Mouse (Mus musculus) hindbrain, postnatal 0 days (tissue): ENCODE data around the gene Tm9sf2. TPM values are rescaled to one million over a fixed set of nuclear protein-coding genes. Genes with fewer than 3 reads are reported as not detected.

Experiments used
- ATAC-seq: fragments of 200-750 bp; cut with Nextera tagmentation; 2 replicates; pipeline ENCODE4 v1.8.0; 2017; ENCODE audit warnings: mild to moderate bottlenecking, moderate TSS enrichment, moderate library complexity
- DNase-seq: peaks from one replicate; pipeline ENCODE4 v3.0.0-alpha.2; 2015; ENCODE audit warnings: low spot score
- H3K27ac ChIP-seq: fragments of 300-500 bp; sonication (generic); 2 replicates; pipeline ENCODE4 v1.5.1; 2014; ENCODE audit warnings: mild to moderate bottlenecking
- H3K27me3 ChIP-seq: fragments of 300-500 bp; sonication (generic); 2 replicates; pipeline ENCODE4 v1.6.1; 2014; ENCODE audit warnings: low read length, mixed read lengths; ENCODE audit not compliant: insufficient read depth
- H3K36me3 ChIP-seq: fragments of 300-500 bp; sonication (generic); 2 replicates; pipeline ENCODE4 v1.6.1; 2014; ENCODE audit warnings: low read length, mixed read lengths; ENCODE audit not compliant: insufficient read depth
- H3K4me1 ChIP-seq: fragments of 300-500 bp; sonication (generic); 2 replicates; pipeline ENCODE4 v1.6.1; 2014; ENCODE audit warnings: antibody characterized with exemption, low read length, mixed read lengths; ENCODE audit not compliant: insufficient read depth
- H3K4me2 ChIP-seq: fragments of 300-500 bp; sonication (generic); 2 replicates; pipeline ENCODE4 v1.6.1; 2014; ENCODE audit warnings: low read depth, mild to moderate bottlenecking, low read length, moderate library complexity, mixed read lengths
- H3K4me3 ChIP-seq: fragments of 300-500 bp; sonication (generic); 2 replicates; pipeline ENCODE4 v1.5.1; 2014; ENCODE audit warnings: low read length
- H3K9ac ChIP-seq: fragments of 300-500 bp; sonication (generic); replicated peaks from 2 replicates; pipeline ENCODE4 v1.6.1; 2014; ENCODE audit warnings: mild to moderate bottlenecking, low read length, moderate library complexity, mixed read lengths
- H3K9me3 ChIP-seq: fragments of 300-500 bp; sonication (generic); 2 replicates; pipeline ENCODE4 v1.6.1; 2016; ENCODE audit warnings: low read length, mixed read lengths
- CTCF ChIP-seq: IDR thresholded peaks from 2 replicates; pipeline ENCODE4 v1.5.1; 2016; ENCODE audit warnings: antibody characterized with exemption, control low read depth, low read depth
- WGBS: fragments of 180-500 bp; shearing (Covaris S2); extraction: QIAGEN DNeasy Blood & Tissue Kit; methylation state at CpG from one replicate; pipeline ENCODE4 v1.1.7; 2014; 5-methylcytosine and 5-hydroxymethylcytosine counted together
- polyA plus RNA-seq: library from polyadenylated mRNA; unstranded; fragments of >200 nt; fragmentation: Nextera tagmentation; extraction: Ambion mirVana; gene quantifications from 2 replicates; pipeline ENCODE4 v1.2.1, GENCODE M21; 2015
- total RNA-seq: library from RNA; depleted of rRNA; stranded (reverse); fragments of >200 nt; gene quantifications from 2 replicates; pipeline ENCODE4 v1.2.3, GENCODE M21; 2014

Tm9sf2 gene
- total and polyA plus RNA-seq, 2 experiments from 2014 or later, result 81.0 to 105 TPM

DNA sequence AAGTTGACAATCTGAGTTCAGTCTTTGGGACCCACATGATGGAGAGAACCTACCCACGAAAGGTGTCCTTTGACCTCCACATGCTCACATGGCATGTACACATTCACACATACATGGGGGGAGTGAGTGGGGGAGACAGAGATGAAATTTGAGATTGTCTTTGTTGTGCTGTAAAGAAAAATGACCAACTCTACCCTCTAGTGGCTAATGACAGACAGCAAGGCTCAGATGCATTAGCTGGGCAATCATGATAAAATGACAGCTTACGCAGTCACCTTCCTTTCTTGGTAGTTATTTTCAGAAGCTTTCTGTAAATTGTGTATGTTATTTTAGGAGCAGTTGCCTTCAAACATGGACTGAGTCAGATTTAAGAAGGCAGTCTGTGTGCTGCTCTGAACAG is 4.8 kb downstream of the Tm9sf2 start:
- H3K27me3 ChIP-seq, result no peaks in the 10 kb centered on the region
- H3K4me2 ChIP-seq, result no peak overlapping the region
- TF ChIP-seq CTCF, result peak; percentile 50
- no peak for ATAC-seq
- WGBS, result 87% methylated on average over 2 of the region's 2 CpGs
- H3K27ac ChIP-seq, result no peak overlapping the region
- H3K4me1 ChIP-seq, result peaks cover 13% of the 10 kb centered on the region
- no peak overlapping the region for H3K9ac ChIP-seq
- DNase-seq, result no peak
- H3K36me3 ChIP-seq, result no peaks in the 10 kb centered on the region
- no peak overlapping the region for H3K4me3 ChIP-seq
- H3K9me3 ChIP-seq, result no peaks in the 10 kb centered on the region

DNA sequence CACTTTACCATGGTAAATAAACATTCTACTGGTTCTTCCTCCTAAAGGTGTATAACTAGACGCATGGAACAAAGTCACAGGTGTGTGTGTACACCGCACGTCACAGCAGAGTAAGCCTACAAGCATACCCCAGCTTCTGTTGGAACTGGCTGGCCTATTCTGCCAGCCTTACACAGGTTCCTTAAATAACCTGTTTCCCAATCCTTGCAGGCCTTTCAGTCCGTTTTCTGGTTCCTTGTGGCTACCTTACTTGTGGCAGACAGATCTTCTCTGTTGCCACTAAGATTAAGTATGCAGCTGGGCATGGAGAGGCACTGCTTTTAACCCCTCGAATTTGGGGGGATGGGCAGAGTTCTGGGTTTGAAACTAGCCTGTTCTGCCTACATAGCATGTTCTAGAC is 5.5 kb downstream of the Tm9sf2 start:
- WGBS, result 87% methylated on average over 5 of the region's 5 CpGs
- ATAC-seq, result no peak
- Histone ChIP-seq H3K27me3 (no peaks in the 10 kb centered on the region), H3K4me1 (peaks cover 13% of the 10 kb centered on the region), H3K4me3 (no peak overlapping the region), H3K36me3 (no peaks in the 10 kb centered on the region), H3K9ac (no peak overlapping the region), H3K9me3 (no peaks in the 10 kb centered on the region), H3K4me2 (no peak overlapping the region), H3K27ac (no peak overlapping the region)
- no peak for TF ChIP-seq CTCF
- no peak for DNase-seq

DNA sequence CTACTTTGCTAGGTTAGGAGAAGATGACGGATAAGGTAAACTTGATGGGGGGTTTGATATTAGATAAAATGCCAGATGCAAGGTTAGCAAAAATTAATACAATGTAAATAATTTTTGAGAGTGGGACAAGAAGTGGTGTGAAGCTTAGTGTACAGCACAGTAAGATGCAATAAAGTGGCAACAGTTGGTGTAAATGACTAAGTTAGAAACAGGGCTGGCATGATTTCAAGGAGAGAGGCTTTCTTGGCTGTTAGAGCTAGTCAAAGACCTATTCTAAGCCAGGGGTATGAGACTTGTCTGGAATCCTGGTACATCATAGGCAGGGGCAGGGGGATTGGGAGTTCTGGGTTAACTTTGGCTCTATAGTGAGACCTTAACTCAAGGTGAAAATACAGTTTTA is 9.4 kb downstream of the Tm9sf2 start:
- TF ChIP-seq CTCF, result no peak
- 91% methylated on average over 1 of the region's 1 CpGs for WGBS
- H3K4me3 ChIP-seq, result no peak overlapping the region
- H3K4me1 ChIP-seq, result no peaks in the 10 kb centered on the region; the same call in 1 of the 2 replicates
- no peak overlapping the region for H3K27ac ChIP-seq
- H3K4me2 ChIP-seq, result no peak overlapping the region
- no peaks in the 10 kb centered on the region for H3K27me3 ChIP-seq
- ATAC-seq (no peak), DNase-seq (no peak)
- no peaks in the 10 kb centered on the region for H3K9me3 ChIP-seq
- H3K36me3 ChIP-seq, result no peaks in the 10 kb centered on the region
- H3K9ac ChIP-seq, result no peak overlapping the region

DNA sequence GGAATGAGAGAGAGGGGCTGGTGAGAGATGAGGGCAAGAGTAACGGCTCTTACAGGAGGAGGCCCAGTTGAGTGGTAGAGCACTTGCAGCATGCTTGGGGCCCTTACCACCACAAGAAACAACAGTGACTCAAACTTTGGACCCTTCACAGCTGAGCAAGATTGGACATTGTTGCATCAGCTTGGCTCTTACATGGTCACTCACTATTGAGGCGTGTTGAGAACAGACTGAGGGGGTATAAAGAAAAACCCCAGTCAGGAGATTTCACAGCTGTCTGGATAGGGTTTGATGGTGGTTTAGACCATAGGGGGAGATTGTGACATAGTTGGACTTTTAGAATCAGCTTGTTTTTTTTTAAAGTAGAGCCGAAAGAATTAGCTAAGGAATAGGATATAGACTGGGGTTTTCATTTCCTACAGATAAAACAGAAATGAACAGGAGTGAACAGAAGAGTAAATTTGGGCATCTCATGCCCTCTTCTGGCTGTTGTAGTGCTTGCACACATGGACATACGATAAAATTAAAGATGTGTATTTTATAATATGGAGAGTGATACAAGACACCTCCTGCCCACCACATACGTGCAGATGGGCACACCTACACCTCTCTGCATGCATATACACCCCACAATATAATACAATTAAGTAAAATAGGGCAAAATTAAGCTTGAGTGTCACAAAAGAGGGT is 23.4 kb downstream of the Tm9sf2 start:
- Histone ChIP-seq H3K9ac (no peak overlapping the region), H3K4me2 (no peak overlapping the region), H3K27ac (no peak overlapping the region), H3K4me3 (no peak overlapping the region), H3K4me1 (no peaks in the 10 kb centered on the region), H3K27me3 (no peaks in the 10 kb centered on the region), H3K9me3 (no peaks in the 10 kb centered on the region), H3K36me3 (peaks cover 14% of the 10 kb centered on the region; the same call in 1 of the 2 replicates)
- DNase-seq, result peak; percentile 52
- peak; percentile 61 for TF ChIP-seq CTCF
- WGBS, result 74% methylated on average over 5 of the region's 5 CpGs
- no peak for ATAC-seq

DNA sequence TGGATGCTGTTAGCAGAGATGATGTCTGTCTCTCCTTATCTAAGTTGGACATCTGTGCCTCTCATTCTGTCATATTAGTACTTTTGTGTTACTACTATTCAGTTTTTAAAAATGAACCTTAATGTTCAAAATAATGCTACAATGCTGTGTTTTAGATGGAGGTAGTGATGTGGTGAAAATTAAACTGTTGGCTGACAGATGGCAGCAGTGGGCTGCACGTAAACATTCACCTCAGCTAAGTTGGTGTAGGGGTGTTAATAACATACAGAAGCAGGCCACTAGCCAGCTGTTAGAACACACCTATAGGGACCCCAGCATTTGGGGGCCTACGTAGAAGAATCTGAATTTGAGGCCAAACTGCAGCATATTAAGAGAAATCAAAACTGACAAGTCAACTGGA is 24.8 kb downstream of the Tm9sf2 start:
- ATAC-seq (no peak), DNase-seq (peak; percentile 6)
- no peaks in the 10 kb centered on the region for H3K27me3 ChIP-seq
- no peak overlapping the region for H3K27ac ChIP-seq
- H3K36me3 ChIP-seq, result peaks cover 14% of the 10 kb centered on the region; the same call in 1 of the 2 replicates
- H3K4me3 ChIP-seq, result no peak overlapping the region
- no peaks in the 10 kb centered on the region for H3K4me1 ChIP-seq
- H3K9me3 ChIP-seq, result no peaks in the 10 kb centered on the region
- 77% methylated on average over 2 of the region's 2 CpGs for WGBS
- no peak overlapping the region for H3K4me2 ChIP-seq
- H3K9ac ChIP-seq, result no peak overlapping the region
- peak; percentile 53 for TF ChIP-seq CTCF

DNA sequence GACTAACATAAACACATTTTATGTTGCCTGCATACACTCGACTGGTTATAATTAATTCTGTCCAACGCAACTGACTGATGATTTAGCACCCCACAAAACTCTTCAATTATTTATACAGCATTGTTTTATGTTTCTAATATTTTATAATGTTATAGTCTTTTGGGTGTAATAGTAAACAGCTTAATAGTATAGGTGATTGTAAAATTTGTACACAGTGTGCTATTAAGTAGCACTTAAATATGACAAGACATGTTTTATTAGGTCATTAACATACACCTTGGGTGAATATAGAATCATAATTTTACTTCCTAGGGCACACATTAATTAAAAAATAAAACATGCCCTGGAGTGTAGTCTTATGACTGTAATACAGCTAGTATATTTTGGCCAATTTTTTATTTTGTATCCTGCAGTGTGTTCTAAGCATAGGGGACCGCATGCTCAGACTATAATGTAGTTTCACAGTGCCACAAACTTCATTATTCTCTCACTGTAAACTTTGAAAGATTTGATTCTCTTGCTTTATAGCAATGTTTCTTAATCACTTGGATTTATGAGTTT is 29.6 kb downstream of the Tm9sf2 start:
- TF ChIP-seq CTCF, result no peak

DNA sequence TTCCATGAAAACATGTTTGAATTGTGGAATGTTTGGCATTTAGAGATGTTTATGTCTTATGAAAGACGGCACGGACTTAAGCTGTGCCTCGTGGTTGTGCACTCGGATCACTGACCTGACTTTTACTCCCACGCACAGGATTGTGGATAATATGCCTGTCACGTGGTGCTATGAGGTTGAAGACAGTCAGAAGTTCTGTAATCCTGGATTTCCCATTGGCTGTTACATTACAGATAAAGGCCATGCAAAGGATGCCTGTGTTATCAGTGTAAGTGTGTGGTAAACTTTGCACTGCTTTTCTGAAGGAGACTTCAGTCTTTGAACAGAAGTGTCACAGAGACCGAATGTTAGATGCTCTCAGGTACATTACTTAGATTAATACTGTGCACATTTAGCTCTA is 30.4 kb downstream of the Tm9sf2 start:
- H3K4me1 ChIP-seq, result no peaks in the 10 kb centered on the region
- H3K4me2 ChIP-seq, result no peak overlapping the region
- H3K27me3 ChIP-seq, result no peaks in the 10 kb centered on the region
- H3K9me3 ChIP-seq, result no peaks in the 10 kb centered on the region
- H3K4me3 ChIP-seq, result no peak overlapping the region
- TF ChIP-seq CTCF, result no peak
- ATAC-seq (no peak), DNase-seq (no peak)
- peaks cover 16% of the 10 kb centered on the region; the same call in 1 of the 2 replicates for H3K36me3 ChIP-seq
- H3K27ac ChIP-seq, result no peak overlapping the region
- WGBS, result 90% methylated on average over 7 of the region's 7 CpGs
- H3K9ac ChIP-seq, result no peak overlapping the region

More for the DNA sequence above, 29.6 kb downstream of the Tm9sf2 start:
- H3K9ac ChIP-seq, result no peak overlapping the region
- no peak overlapping the region for H3K4me2 ChIP-seq
- H3K27ac ChIP-seq, result no peak overlapping the region
- no peaks in the 10 kb centered on the region for H3K9me3 ChIP-seq
- H3K4me3 ChIP-seq, result no peak overlapping the region
- H3K27me3 ChIP-seq, result no peaks in the 10 kb centered on the region
- no peaks in the 10 kb centered on the region for H3K4me1 ChIP-seq
- ATAC-seq, result no peak
- DNase-seq, result no peak
- peaks cover 16% of the 10 kb centered on the region; the same call in 1 of the 2 replicates for H3K36me3 ChIP-seq
- WGBS, result 88% methylated on average over 3 of the region's 3 CpGs
